Comparison of ENCODE assay signal across 8 mouse cellular contexts in the genomic region with DNA sequence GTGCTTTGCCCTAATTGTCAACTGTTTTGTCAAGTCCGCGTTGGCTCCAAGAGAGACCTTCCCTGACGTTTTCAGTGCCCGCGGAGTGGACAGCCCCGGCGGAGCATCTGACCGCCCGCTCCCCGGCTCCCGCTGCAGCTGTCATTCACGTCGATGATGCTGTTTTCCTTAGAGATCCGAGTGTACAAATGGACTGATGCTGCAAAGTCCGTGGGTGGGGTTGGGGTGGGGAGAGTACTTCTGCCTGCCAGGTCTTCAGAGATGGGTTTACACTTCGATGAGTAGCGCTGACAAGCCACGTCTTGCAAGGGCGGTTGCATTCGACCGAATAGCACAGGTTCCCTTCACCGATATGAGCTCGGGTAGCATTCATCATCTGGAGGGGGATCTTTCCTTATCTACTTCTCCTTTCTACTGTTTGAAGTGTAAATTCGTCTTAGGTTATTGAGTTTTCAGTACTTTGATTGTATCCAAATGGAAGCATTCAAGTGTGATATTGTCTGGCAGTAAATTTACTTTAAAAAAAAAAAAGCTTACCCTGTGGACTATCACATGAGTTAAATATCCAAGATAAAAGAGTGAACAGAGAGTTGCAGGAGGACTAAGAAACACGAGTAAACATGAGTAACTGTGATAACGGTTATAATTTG. TPM values are rescaled to one million over a fixed set of nuclear protein-coding genes. Genes with fewer than 3 reads are reported as not detected.
A peak's percentile ranks its signal among the peaks of the same experiment; 100 is the strongest.
DNase-seq lines count a peak whose midpoint lies in the region; ATAC-seq and TF ChIP-seq lines count a peak whose summit lies in the region.

No protein-coding gene starts in this region.

- DNase-seq in heart, adult 8-10 months (ENCODE audit: low spot score) = no peak
- DNase-seq in Patski (ENCODE audit: low read depth, low spot score) = no peak
- no peak for DNase-seq in hindbrain, embryonic 10.5 days (ENCODE audit: low spot score)
- no peak for DNase-seq in layer of hippocampus, adult 9-10 months (ENCODE audit: low spot score)
- no peak for DNase-seq in retina, postnatal 1 day
- DNase-seq in adrenal gland, adult 18-20 months (ENCODE audit: low spot score in 2 of 2) = no peak

- ATAC-seq in heart, embryonic 14.5 days (ENCODE audit: insufficient number of reproducible peaks, insufficient read depth, low FRiP score, low read depth) = peak; percentile 40
- ATAC-seq in Patski = peak; percentile 65
- ATAC-seq in megakaryocyte progenitor cell, adult 5-6 weeks (replicated peaks; ENCODE audit: poor library complexity) = peak; percentile 12; the same call in 1 of the 2 replicates

- peak overlapping the region; percentile 94 for H3K9ac ChIP-seq in heart, embryonic 14.5 days (ENCODE audit: low read length)

- H3K36me3 ChIP-seq in heart, embryonic 14.5 days (ENCODE audit: control insufficient read depth, insufficient read depth, low read length) = no peaks in the 10 kb centered on the region
- H3K36me3 ChIP-seq in hindbrain, embryonic 10.5 days = no peaks in the 10 kb centered on the region

- POLR2A ChIA-PET in Patski (lab: Charles Lee) = interaction anchor here (0.6 to 1.2 kb wide), 2 partner anchors 50 to 122 kb away, joined by 3 read pairs; no protein-coding TSS in a partner anchor

- H3K4me3 ChIP-seq in heart, embryonic 14.5 days (ENCODE audit: control insufficient read depth in 1 of 2, insufficient read depth in 1 of 2, low read depth in 1 of 2, low read length in 2 of 2) = peak overlapping the region; percentile 82 to 97
- peak overlapping the region; percentile 80 for H3K4me3 ChIP-seq in hindbrain, embryonic 10.5 days

- H3K27me3 ChIP-seq in heart, embryonic 14.5 days (ENCODE audit: control insufficient read depth, insufficient read depth, low read length) = no peaks in the 10 kb centered on the region
- H3K27me3 ChIP-seq in Patski = no peaks in the 10 kb centered on the region
- no peaks in the 10 kb centered on the region for H3K27me3 ChIP-seq in hindbrain, embryonic 10.5 days (ENCODE audit: insufficient read depth, poor library complexity, severe bottlenecking)

- in situ Hi-C loops in Patski (cut with MboI; ENCODE audit: low pct_unique_long_range_greater_than_20kb) = no loop called here

- no peaks in the 10 kb centered on the region for H3K9me3 ChIP-seq in heart, embryonic 14.5 days (ENCODE audit: control insufficient read depth, low read length)
- no peaks in the 10 kb centered on the region for H3K9me3 ChIP-seq in hindbrain, embryonic 10.5 days

- H3K4me2 ChIP-seq in heart, embryonic 14.5 days (ENCODE audit: low read length) = peak overlapping the region; percentile 83

- H3K4me1 ChIP-seq in heart, embryonic 14.5 days (ENCODE audit: control insufficient read depth in 2 of 2, insufficient read depth in 2 of 2, low read length in 2 of 2) = 0 out of 4 replicates have a peak, but pooled peaks cover 0 to 5% of the 10 kb centered on the region in 2 experiments
- peaks cover 16% of the 10 kb centered on the region for H3K4me1 ChIP-seq in hindbrain, embryonic 10.5 days (replicated peaks)

- CTCF ChIA-PET in Patski (lab: Charles Lee) = no interaction called here

- 2% methylated on average over 26 of the region's 26 CpGs for WGBS in heart, embryonic 14.5 days
- WGBS in hindbrain, embryonic 10.5 days = 3% methylated on average over 26 of the region's 26 CpGs

- no peak for TF ChIP-seq CTCF in Patski (IDR thresholded peaks at IDR 0.05)

- H3K27ac ChIP-seq in heart, embryonic 14.5 days (replicated peaks in 1 of 2; ENCODE audit: control insufficient read depth in 1 of 2, insufficient read depth in 1 of 2, low read depth in 2 of 2, low read length in 2 of 2) = peak overlapping the region; percentile 96 to 99
- peak overlapping the region; percentile 98 for H3K27ac ChIP-seq in hindbrain, embryonic 10.5 days

RNA-seq across cellular contexts. Expression of a gene that starts 21.3 kb away (rescaled TPM):
- polyA plus RNA-seq in heart, embryonic 14.5 days (2014; fragmentation: Nextera tagmentation; extraction: Ambion mirVana) = 0.13 TPM in 1 of 2 replicates, not detected in the other
- not detected for total RNA-seq in heart, adult 8-10 months (2022)
- not detected for polyA plus RNA-seq in Patski (2021)
- polyA plus RNA-seq in hindbrain, embryonic 10.5 days (2016; fragmentation: Nextera tagmentation; extraction: Ambion mirVana) = 0.08 TPM in 1 of 2 replicates, not detected in the other
- total RNA-seq in megakaryocyte progenitor cell, adult 5-6 weeks (2015) = 0.07 TPM in 1 of 2 replicates, not detected in the other
- total RNA-seq in megakaryocyte progenitor cell, adult 5-6 weeks (2017) = not detected in 2 replicates
- not detected for total RNA-seq in adrenal gland, adult 18-20 months (2021)

RNA-seq across cellular contexts. Expression of a gene that starts 35.0 kb away (rescaled TPM):
- polyA plus RNA-seq in heart, embryonic 14.5 days (2014; fragmentation: Nextera tagmentation; extraction: Ambion mirVana) = 15.0 and 16.3 TPM in 2 replicates
- total RNA-seq in heart, adult 8-10 months (2022) = 10 to 100 TPM; 11.0 to 13.8 (median 11.5) TPM
- polyA plus RNA-seq in Patski (2021) = 14.1 TPM
- 25.9 and 28.9 TPM in 2 replicates for polyA plus RNA-seq in hindbrain, embryonic 10.5 days (2016; fragmentation: Nextera tagmentation; extraction: Ambion mirVana)
- 19.8 and 22.0 TPM in 2 replicates for total RNA-seq in megakaryocyte progenitor cell, adult 5-6 weeks (2015)
- 22.8 and 26.3 TPM in 2 replicates for total RNA-seq in megakaryocyte progenitor cell, adult 5-6 weeks (2017)
- 10 to 100 TPM; 11.1 to 14.5 TPM for total RNA-seq in adrenal gland, adult 18-20 months (2021)

Comparison
In these comparisons a context has a peak if more than half of its experiments do, and no peak if none do; other contexts are left out.
1. ATAC-seq: peak in every context shown above with its lines; median percentile 65 in Patski; 40 in heart, embryonic 14.5 days; 12 in megakaryocyte progenitor cell, adult 5-6 weeks.